Mouse (Mus musculus): ENCODE data around the gene Poll.
"Not testable (repeated sequence)": the region's sequence is repeated elsewhere in the genome, so short reads cannot be mapped to it uniquely, and the experiment has no call there.

The Poll gene

DNA sequence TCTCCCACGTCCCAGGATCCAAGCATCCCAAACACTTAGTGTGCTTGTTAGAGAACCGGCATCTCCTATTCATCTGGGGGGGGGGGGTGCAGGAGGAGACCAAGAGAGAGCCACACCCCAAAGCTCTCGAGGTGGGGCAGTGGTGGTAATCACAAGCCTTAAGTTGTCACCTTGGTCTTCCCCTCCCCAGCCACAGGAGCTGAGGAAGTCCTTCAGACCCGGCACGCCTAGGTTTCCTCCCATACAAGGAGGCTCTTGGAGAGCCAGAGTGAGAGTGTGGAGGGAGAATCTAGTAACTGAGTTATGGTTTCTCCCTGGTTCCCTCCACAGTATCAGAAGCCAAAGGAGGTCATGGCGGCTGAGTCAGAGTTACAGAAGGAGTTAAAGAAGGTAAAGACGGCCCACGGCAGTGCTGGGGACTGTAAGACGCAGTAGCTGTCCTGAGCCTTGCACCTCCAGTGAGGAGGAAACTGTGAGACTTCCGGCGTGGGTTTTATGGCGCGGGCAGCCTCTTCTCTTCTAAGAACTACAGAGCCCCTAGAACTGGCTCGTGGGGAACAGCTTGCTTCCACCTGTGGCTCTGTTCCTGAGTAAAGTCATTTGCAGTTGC, 16.9 kb upstream of the Poll start:
- DNase-seq (ENCODE audit: low read depth): peak; percentile 71

DNA sequence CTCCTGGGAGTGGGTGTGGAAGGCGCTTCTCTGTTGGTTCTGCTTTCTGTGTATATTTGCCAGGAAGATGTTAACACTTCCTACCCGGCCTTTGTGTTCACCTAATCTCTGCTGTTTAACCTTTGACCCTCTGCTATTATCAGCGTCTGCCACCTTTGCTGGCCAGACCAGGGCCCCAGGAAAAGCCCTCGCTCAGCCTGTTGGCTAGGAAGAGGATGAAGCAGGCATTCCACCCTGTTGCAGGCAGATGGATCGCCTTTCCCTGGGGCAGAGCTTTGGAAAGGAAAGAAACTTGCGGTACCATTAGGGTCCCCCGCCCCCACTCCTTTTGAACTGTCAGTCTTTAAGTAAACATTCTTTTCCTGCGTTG, 15.3 kb upstream of the Poll start:
- DNase-seq (ENCODE audit: low read depth): peak; percentile 37

DNA sequence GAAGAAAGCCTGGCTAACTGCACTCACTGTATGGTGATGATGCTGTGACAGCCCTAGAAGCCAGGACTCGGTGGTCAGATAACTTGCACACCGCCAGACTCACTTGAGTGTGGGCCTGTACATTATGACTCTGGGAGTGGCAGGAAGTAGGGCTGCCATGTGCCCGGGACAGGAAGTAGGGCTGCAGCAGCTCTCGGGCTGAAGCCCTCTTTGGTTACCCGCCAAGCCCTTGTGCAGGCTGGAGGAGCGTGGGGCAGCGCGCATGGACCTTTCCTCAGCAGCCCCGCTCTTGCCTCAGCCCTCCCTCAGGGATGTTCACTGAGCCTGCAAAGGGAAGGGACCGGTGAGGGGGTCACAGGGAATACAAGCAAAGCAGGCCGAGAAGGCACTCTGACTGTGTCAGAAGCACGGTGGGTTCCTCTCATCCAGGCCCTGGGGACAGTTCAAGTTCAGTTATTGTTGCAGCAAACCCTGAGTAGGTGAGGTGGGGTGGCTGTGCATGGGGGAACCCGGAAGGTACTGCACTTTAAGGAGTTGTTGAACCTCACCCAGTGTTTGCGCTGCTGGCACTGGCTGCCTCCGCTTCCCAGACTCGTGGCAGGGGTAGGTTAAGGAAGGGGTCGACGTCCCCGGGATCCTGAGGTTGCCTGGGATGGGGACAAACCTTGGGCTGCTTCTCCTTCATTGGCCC, 14.8 kb upstream of the Poll start:
- DNase-seq (ENCODE audit: low read depth): peak; percentile 70

GRCm38 (mm10) chr19:45574339-45574898, 14.1 kb upstream of the Poll start:
- no peak for DNase-seq (ENCODE audit: low read depth)

GRCm38 (mm10) chr19:45573861-45574267, 13.5 kb upstream of the Poll start:
- peak; percentile 91 for DNase-seq (ENCODE audit: low read depth)

GRCm38 (mm10) chr19:45573033-45573432, 12.7 kb upstream of the Poll start:
- DNase-seq (ENCODE audit: low read depth): no peak

DNA sequence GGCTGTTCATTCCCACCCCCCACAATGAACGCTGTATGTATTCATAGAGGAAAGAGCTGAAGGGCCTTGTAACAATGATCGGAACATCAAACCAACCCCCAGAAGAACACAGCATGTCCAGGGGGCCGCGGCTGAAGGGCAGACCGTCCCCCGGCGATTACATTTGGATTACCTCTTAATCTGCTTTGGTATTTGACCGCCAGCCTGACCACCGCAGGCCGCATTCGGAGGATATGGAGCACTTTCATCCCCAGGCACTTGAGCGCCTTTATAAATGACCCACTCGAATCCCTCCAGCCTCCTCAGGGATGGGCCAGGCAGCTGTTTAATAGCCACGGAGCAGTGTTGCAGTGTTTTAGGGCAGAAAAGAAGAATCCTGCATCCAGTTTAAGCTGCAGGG, 7.0 kb upstream of the Poll start:
- no peak for DNase-seq (ENCODE audit: low read depth)

GRCm38 (mm10) chr19:45565925-45566715, 5.8 kb upstream of the Poll start:
- DNase-seq (ENCODE audit: low read depth): no peak

DNA sequence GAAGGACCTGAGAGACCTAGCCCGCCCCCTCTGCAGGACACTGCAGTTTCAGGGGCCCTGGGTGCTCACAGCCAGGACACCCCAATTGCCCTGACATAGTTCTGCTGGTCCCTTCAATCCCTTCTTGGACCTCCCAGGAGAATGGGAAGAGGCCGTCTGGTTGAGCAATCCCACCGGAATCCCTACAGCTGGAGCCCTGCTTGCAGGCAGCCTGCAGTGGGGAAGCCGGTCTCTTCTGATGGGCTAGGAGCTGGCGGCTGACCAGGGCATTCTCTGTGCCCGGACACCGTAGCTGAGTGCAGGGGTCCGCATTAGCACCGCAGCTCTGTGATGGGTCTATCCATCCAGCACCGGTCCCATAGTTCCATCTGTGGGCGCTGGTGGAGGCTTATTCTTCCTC, 6.2 kb downstream of the Poll start:
- DNase-seq (ENCODE audit: low read depth): no peak

GRCm38 (mm10) chr19:45552187-45552586, 8.1 kb downstream of the Poll start:
- no peak for DNase-seq (ENCODE audit: low read depth)

GRCm38 (mm10) chr19:45549948-45550347, 10.4 kb downstream of the Poll start:
- no peak for DNase-seq (ENCODE audit: low read depth)

DNA sequence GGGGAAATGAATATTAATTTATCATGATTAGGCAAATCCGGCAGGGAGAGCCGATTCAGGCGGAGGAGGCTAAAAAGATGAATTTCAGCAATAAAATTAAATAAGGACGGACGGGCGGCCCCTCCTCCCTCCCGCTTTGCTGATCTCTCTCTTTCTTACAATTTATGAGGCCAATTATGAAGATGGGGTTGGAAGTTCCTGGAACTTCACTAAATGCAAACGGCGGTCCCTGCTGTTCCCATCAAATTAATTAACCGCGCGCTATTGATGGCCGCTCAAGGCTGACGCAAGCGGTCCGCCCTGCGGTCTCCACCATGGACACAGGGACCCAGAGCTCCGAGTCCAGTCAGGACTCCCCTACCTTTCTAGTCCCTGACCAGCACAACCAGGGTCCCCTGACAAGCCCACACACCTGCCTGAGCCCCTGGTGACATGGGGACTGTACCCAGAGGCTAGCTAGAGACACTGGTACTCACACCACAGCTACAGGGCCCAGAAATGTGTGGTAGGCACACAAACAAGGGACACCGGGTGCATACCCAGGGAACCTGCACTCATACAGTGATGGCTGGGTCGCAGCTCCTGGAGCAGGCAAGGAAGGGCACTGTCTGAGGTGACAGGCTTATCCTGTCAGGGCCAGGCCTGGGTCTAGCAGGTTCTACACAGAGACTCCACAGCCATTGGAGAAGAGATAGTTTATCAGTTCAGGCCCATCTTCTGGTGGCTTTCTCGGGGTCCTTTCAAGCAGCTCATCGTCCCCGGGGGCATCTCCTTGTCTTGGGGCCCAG, 11.0 kb downstream of the Poll start:
- DNase-seq (ENCODE audit: low read depth): no peak

- not testable (repeated sequence) for DNase-seq (ENCODE audit: low read depth)
Measured at GRCm38 (mm10) chr19:45548196-45548595, 12.1 kb downstream of the Poll start.

GRCm38 (mm10) chr19:45544925-45545321, 15.4 kb downstream of the Poll start:
- DNase-seq (ENCODE audit: low read depth): peak; percentile 82

- DNase-seq (ENCODE audit: low read depth): peak; percentile 50
Measured at GRCm38 (mm10) chr19:45544152-45544924, 16.0 kb downstream of the Poll start.

GRCm38 (mm10) chr19:45542061-45542460, 18.3 kb downstream of the Poll start:
- no peak for DNase-seq (ENCODE audit: low read depth)

GRCm38 (mm10) chr19:45541409-45542041, 18.8 kb downstream of the Poll start:
- peak; percentile 39 for DNase-seq (ENCODE audit: low read depth)

DNA sequence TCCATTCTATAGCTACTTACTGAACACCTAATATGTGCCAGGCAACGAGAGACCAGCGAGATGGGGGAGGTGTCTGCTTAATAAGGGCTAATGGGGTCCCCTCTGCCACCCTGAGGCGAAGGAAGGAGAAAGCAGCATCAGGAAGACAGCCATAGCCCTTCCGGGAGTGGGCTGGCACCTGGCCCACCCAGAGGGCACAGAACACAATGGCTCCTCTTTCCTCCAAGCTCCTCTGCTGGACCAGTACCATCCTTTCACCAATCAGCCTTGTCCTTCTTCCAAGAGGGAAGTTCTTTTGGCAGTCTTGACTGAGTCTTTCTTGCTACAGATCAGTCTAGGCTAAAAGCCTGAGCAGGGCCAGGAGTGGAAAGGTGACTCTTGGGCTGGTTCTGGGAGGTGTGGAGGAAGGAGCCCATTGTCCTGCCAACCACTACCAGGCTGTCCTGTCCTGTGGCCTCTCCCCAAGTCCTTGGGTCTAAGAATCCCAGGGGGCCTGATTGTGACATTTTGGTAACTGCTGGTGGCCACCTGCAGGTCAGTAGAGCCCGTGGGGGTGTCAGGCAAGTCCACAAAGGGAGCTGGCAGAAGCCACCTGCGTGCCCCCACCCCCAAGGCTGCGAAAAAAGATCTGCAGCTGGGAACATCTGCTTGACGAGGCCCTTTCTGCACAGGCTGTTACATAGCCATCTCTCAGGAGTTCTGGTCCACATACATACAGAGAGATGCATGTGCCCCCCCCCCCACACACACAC, 19.5 kb downstream of the Poll start:
- no peak for DNase-seq (ENCODE audit: low read depth)

GRCm38 (mm10) chr19:45537505-45537904, 22.8 kb downstream of the Poll start:
- DNase-seq (ENCODE audit: low read depth): peak; percentile 77

GRCm38 (mm10) chr19:45535929-45536328, 24.4 kb downstream of the Poll start:
- no peak for DNase-seq (ENCODE audit: low read depth)
